Mouse (Mus musculus) liver, postnatal 0 days (tissue): ENCODE results near the gene Tspan33.

Source experiments
- CTCF ChIP-seq: sonication (generic); IDR thresholded peaks from 2 replicates; pipeline ENCODE4 v1.5.1; 2016; ENCODE audit warnings: antibody characterized with exemption, low read depth
- EP300 ChIP-seq: IDR thresholded peaks from 2 replicates; pipeline ENCODE4 v1.6.1; 2016; ENCODE audit warnings: antibody characterized with exemption, low read depth, mild to moderate bottlenecking

- TF ChIP-seq CTCF (no peak), EP300 (no peak)
Measured at GRCm38 (mm10) chr6:29729491-29729890, 35.5 kb downstream of the Tspan33 start.
